ENCODE assay signal across 22 mouse cellular contexts in genomic region chr16:5089021-5089420, GRCm38 (mm10). TPM values are rescaled to one million over a fixed set of nuclear protein-coding genes. Genes with fewer than 3 reads are reported as not detected.
A peak's percentile ranks its signal among the peaks of the same experiment; 100 is the strongest.
DNase-seq lines count a peak whose midpoint lies in the region; TF ChIP-seq lines count a peak whose summit lies in the region.
"Had no signal": no experiment of that assay in that cellular context is flagged by ENCODE, and none has a peak within 500 bp of the region (broad histone marks: within the 10 kb centered on the region; RNA-seq: fewer than 3 reads in every experiment).

No protein-coding gene starts in this region.

- peak; percentile 89 for DNase-seq in heart, adult 11 months
- DNase-seq in heart, postnatal 25 days (ENCODE audit: low spot score), result no peak
- DNase-seq in ES-E14 (ENCODE audit: low read depth, low spot score), result no peak
- DNase-seq in lung, postnatal 36 days, result no peak
- no peak for DNase-seq in urinary bladder, postnatal 25 days (ENCODE audit: low spot score)
- DNase-seq: adrenal gland, adult 8-10 months; adrenal gland, postnatal 14 days; adrenal gland, postnatal 36 days; B cell, adult 2 months; cerebellum, adult 11-12 months; cerebellum, adult 2 months; cerebellum, adult 9-10 months; cerebellum, postnatal 10 days; cerebellum, postnatal 25 days; forebrain, postnatal 0 days had no signal

- peaks cover 16% of the 10 kb centered on the region; the same call in 1 of the 2 replicates for H3K27me3 ChIP-seq in E14TG2a.4 (ENCODE audit: insufficient read depth, low read length)
- H3K27me3 ChIP-seq: CH12.LX; embryonic facial prominence, embryonic 12.5 days; forebrain, embryonic 13.5 days; forebrain, embryonic 15.5 days had no signal

- TF ChIP-seq CTCF in E14TG2a.4 (conservative IDR thresholded peaks at IDR 0.05; ENCODE audit: low read length), result no peak

- H3K9me3 ChIP-seq in E14TG2a.4 (ENCODE audit: low read length) (no peaks in the 10 kb centered on the region), ES-E14 (ENCODE audit: control insufficient read depth, insufficient read depth, low read depth, low read length) (no peaks in the 10 kb centered on the region)
- H3K9me3 ChIP-seq: embryonic facial prominence, embryonic 10.5 days; embryonic facial prominence, embryonic 12.5 days; forebrain, embryonic 13.5 days; forebrain, embryonic 15.5 days had no signal

- peak overlapping the region; percentile 58 for H3K4me3 ChIP-seq in E14TG2a.4 (replicated peaks; ENCODE audit: low read length)
- peak overlapping the region; percentile 1 to 41; a peak in 2 of 4 replicates for H3K4me3 ChIP-seq in ES-E14 (ENCODE audit: insufficient read depth in 1 of 2, low read depth in 1 of 2, low read length in 2 of 2, poor library complexity in 1 of 2, severe bottlenecking in 1 of 2)
- H3K4me3 ChIP-seq: embryonic facial prominence, embryonic 10.5 days; embryonic facial prominence, embryonic 12.5 days; forebrain, embryonic 13.5 days; forebrain, embryonic 15.5 days had no signal

- intact Hi-C loops in heart, postnatal 25 days (cut with DNase I), result no loop called here

- no peak overlapping the region for H3K27ac ChIP-seq in ES-E14 (ENCODE audit: insufficient read depth, low read depth, low read length, poor library complexity, severe bottlenecking)
- H3K27ac ChIP-seq: embryonic facial prominence, embryonic 10.5 days; embryonic facial prominence, embryonic 12.5 days; forebrain, embryonic 13.5 days; forebrain, embryonic 15.5 days had no signal

- H3K9ac ChIP-seq in ES-E14 (ENCODE audit: insufficient read depth, low read depth, low read length, poor library complexity, severe bottlenecking), result no peak overlapping the region
- H3K9ac ChIP-seq: embryonic facial prominence, embryonic 12.5 days; forebrain, embryonic 13.5 days; forebrain, embryonic 15.5 days; forebrain, postnatal 0 days had no signal

- H3K36me3 ChIP-seq in E14TG2a.4 (ENCODE audit: insufficient read depth, low read length) (peaks cover 17% of the 10 kb centered on the region), ES-E14 (ENCODE audit: control insufficient read depth, insufficient read depth, low read length, poor library complexity, severe bottlenecking) (peaks cover 4% of the 10 kb centered on the region; the same call in 1 of the 2 replicates)

- H3K4me1 ChIP-seq in E14TG2a.4 (replicated peaks; ENCODE audit: low read depth, low read length) (peaks cover 18% of the 10 kb centered on the region), ES-E14 (ENCODE audit: control insufficient read depth in 2 of 2, insufficient read depth in 2 of 2, low read length in 2 of 2, poor library complexity in 1 of 2) (0 out of 4 replicates have a peak, but pooled peaks cover 0 to 5% of the 10 kb centered on the region in 2 experiments)
- H3K4me1 ChIP-seq: embryonic facial prominence, embryonic 10.5 days; embryonic facial prominence, embryonic 12.5 days; forebrain, embryonic 13.5 days; forebrain, embryonic 15.5 days had no signal

- in situ Hi-C loops in ES-E14 (cut with MboI; ENCODE audit: low sequenced_read_pairs in 2 of 2, unreplicated experiment in 2 of 2), result no loop called here

TF ChIP-seq in ES-E14, 5 proteins besides CTCF, POLR2A, EP300 and RAD21:
- TF ChIP-seq HCFC1 (IDR thresholded peaks at IDR 0.05; ENCODE audit: borderline replicate concordance, insufficient read depth, low read length) (no peak), CHD2 (IDR thresholded peaks at IDR 0.05; ENCODE audit: low read depth, low read length) (no peak), ZNF384 (IDR thresholded peaks at IDR 0.05; ENCODE audit: low read depth, low read length) (no peak), ZC3H11A (IDR thresholded peaks at IDR 0.05; ENCODE audit: borderline replicate concordance, low read depth, low read length) (no peak), MAFK (IDR thresholded peaks at IDR 0.05; ENCODE audit: insufficient read depth, low read depth, low read length) (no peak)

RNA-seq across cellular contexts. Expression of gene Ubn1, which starts 39.2 kb away (rescaled TPM):
- 10 to 100 TPM; 23.5 to 30.8 TPM for total RNA-seq in heart, postnatal 25 days (2021)
- total RNA-seq in ES-E14 (2012; rRNA removed), result 13.5 and 16.0 TPM in 2 replicates

RNA-seq across cellular contexts. Expression of gene Glyr1, which starts 39.4 kb away (rescaled TPM):
- total RNA-seq in heart, postnatal 25 days (2021), result 10 to 100 TPM; 42.4 to 46.8 TPM
- total RNA-seq in ES-E14 (2012; rRNA removed), result 67.4 and 75.6 TPM in 2 replicates

RNA-seq across cellular contexts. Expression of gene Ppl, which starts 43.2 kb away (rescaled TPM):
- total RNA-seq in heart, postnatal 25 days (2021), result 1 to 10 TPM; 3.8 to 5.0 TPM
- total RNA-seq in ES-E14 (2012; rRNA removed), result 4.1 and 6.0 TPM in 2 replicates
- total RNA-seq: MEL had no signal

RNA-seq across cellular contexts. Expression of gene Sec14l5, which starts 57.9 kb away (rescaled TPM):
- total RNA-seq in heart, postnatal 25 days (2021), result under 1 TPM; 0.70 to 0.86 TPM
- total RNA-seq in ES-E14 (2012; rRNA removed), result 1.3 and 3.1 TPM in 2 replicates
- total RNA-seq: MEL had no signal
